Mouse (Mus musculus) heart, postnatal 0 days (tissue): Measurements from ENCODE around the gene Eif3i. TPM values are rescaled to one million over a fixed set of nuclear protein-coding genes. Genes with fewer than 3 reads are reported as not detected.

ENCODE experiments used
- ATAC-seq: fragments of 200-750 bp; cut with Nextera tagmentation; 2 replicates; pipeline ENCODE4 v1.8.0; 2017; ENCODE audit warnings: low read depth, moderate number of reproducible peaks, moderate library complexity; ENCODE audit not compliant: insufficient read depth
- DNase-seq: peaks from one replicate; pipeline ENCODE4 v3.0.0-alpha.2; 2016; ENCODE audit warnings: low spot score
- H3K27ac ChIP-seq: fragments of 300-500 bp; sonication (generic); 2 replicates; pipeline ENCODE4 v1.5.1; 2014; ENCODE audit warnings: low read depth, mild to moderate bottlenecking
- H3K27me3 ChIP-seq: fragments of 300-500 bp; sonication (generic); 2 replicates; pipeline ENCODE4 v1.6.1; 2014; ENCODE audit warnings: low read length, mixed read lengths; ENCODE audit not compliant: control insufficient read depth, insufficient read depth
- H3K36me3 ChIP-seq: fragments of 300-500 bp; sonication (generic); replicated peaks from 2 replicates; pipeline ENCODE4 v1.6.1; 2014; ENCODE audit warnings: low read length, mixed read lengths; ENCODE audit not compliant: control insufficient read depth, insufficient read depth
- H3K4me1 ChIP-seq: fragments of 300-500 bp; sonication (generic); 2 replicates; pipeline ENCODE4 v1.6.1; 2014; ENCODE audit warnings: antibody characterized with exemption; ENCODE audit not compliant: control insufficient read depth, insufficient read depth
- H3K4me2 ChIP-seq: fragments of 300-500 bp; sonication (generic); 2 replicates; pipeline ENCODE4 v1.6.1; 2014; ENCODE audit warnings: low read depth, mild to moderate bottlenecking, low read length, moderate library complexity
- H3K4me3 ChIP-seq: fragments of 300-500 bp; sonication (generic); 2 replicates; pipeline ENCODE4 v1.5.1; 2014; ENCODE audit warnings: low read depth, low read length
- H3K9ac ChIP-seq: fragments of 300-500 bp; sonication (generic); replicated peaks from 2 replicates; pipeline ENCODE4 v1.6.1; 2014; ENCODE audit warnings: low read depth, low read length, mixed read lengths
- H3K9me3 ChIP-seq: fragments of 300-500 bp; sonication (generic); replicated peaks from 2 replicates; pipeline ENCODE4 v1.6.1; 2016; ENCODE audit warnings: low read length; ENCODE audit not compliant: control insufficient read depth
- CTCF ChIP-seq: IDR thresholded peaks from 2 replicates; pipeline ENCODE4 v1.5.1; 2016; ENCODE audit warnings: antibody characterized with exemption, control low read depth, low read depth
- EP300 ChIP-seq: IDR thresholded peaks from 2 replicates; pipeline ENCODE4 v1.6.1; 2016; ENCODE audit warnings: antibody characterized with exemption, low read depth
- WGBS: fragments of 180-500 bp; shearing (Covaris S2); extraction: QIAGEN DNeasy Blood & Tissue Kit; methylation state at CpG from one replicate; pipeline ENCODE4 v1.1.7; 2014; 5-methylcytosine and 5-hydroxymethylcytosine counted together
- polyA plus RNA-seq: library from polyadenylated mRNA; unstranded; fragments of >200 nt; fragmentation: Nextera tagmentation; extraction: Ambion mirVana; gene quantifications from 2 replicates; pipeline ENCODE4 v1.2.1, GENCODE M21; 2015
- total RNA-seq: library from RNA; depleted of rRNA; stranded (reverse); fragments of >200 nt; gene quantifications from 2 replicates; pipeline ENCODE4 v1.2.3, GENCODE M21; 2014; ENCODE audit warnings: low replicate concordance

The Eif3i gene
- total and polyA plus RNA-seq, 2 experiments from 2014 or later = 169 to 408 TPM

GRCm38 (mm10) chr4:129577688-129578087 is 22.8 kb downstream of the Eif3i start:
- Histone ChIP-seq H3K9me3 (no peaks in the 10 kb centered on the region), H3K36me3 (no peaks in the 10 kb centered on the region), H3K4me3 (0 out of 2 replicates have a peak overlapping the region, but pooled peaks have one; percentile 26), H3K27me3 (no peaks in the 10 kb centered on the region), H3K4me2 (peak overlapping the region; percentile 51), H3K9ac (no peak overlapping the region), H3K4me1 (peaks cover 11% of the 10 kb centered on the region; the same call in 1 of the 2 replicates), H3K27ac (peak overlapping the region; percentile 63)
- 69% methylated on average over 7 of the region's 7 CpGs for WGBS
- DNase-seq (no peak), ATAC-seq (no peak)
- no peak for TF ChIP-seq CTCF
- TF ChIP-seq EP300 = no peak

- no peaks in the 10 kb centered on the region for H3K36me3 ChIP-seq
- H3K27me3 ChIP-seq = no peaks in the 10 kb centered on the region
- no peak for TF ChIP-seq EP300
- peak; percentile 45 for TF ChIP-seq CTCF
- peak overlapping the region; percentile 26; the same call in 1 of the 2 replicates for H3K4me3 ChIP-seq
- H3K4me2 ChIP-seq = peak overlapping the region; percentile 51
- H3K9ac ChIP-seq = 0 out of 2 replicates have a peak overlapping the region, but pooled peaks have one; percentile 30
- no peak overlapping the region for H3K27ac ChIP-seq
- DNase-seq (peak; percentile 50), ATAC-seq (peak; percentile 21; the same call in 1 of the 2 replicates)
- H3K4me1 ChIP-seq = peaks cover 13% of the 10 kb centered on the region; the same call in 1 of the 2 replicates
- WGBS = 26% methylated on average over 21 of the region's 21 CpGs
- no peaks in the 10 kb centered on the region for H3K9me3 ChIP-seq
Observed at GRCm38 (mm10) chr4:129576863-129577491, 23.5 kb downstream of the Eif3i start.

GRCm38 (mm10) chr4:129575171-129575844 is 25.1 kb downstream of the Eif3i start:
- Histone ChIP-seq H3K36me3 (no peaks in the 10 kb centered on the region), H3K4me1 (peaks cover 13% of the 10 kb centered on the region; the same call in 1 of the 2 replicates), H3K4me2 (peak overlapping the region; percentile 17; the same call in 1 of the 2 replicates), H3K9me3 (no peaks in the 10 kb centered on the region), H3K27me3 (no peaks in the 10 kb centered on the region), H3K27ac (peak overlapping the region; percentile 36; the same call in 1 of the 2 replicates), H3K4me3 (no peak overlapping the region), H3K9ac (no peak overlapping the region)
- WGBS = 44% methylated on average over 7 of the region's 8 CpGs
- DNase-seq (peak; percentile 52), ATAC-seq (peak; percentile 42; the same call in 1 of the 2 replicates)
- no peak for TF ChIP-seq EP300
- TF ChIP-seq CTCF = no peak

GRCm38 (mm10) chr4:129573430-129573829 is 27.0 kb downstream of the Eif3i start, which contains the start of gene Lck:
Gene Lck (minus strand): TSS chr4:129573641.
- WGBS = 83% methylated on average over 8 of the region's 8 CpGs

GRCm38 (mm10) chr4:129573093-129573370 is 27.4 kb downstream of the Eif3i start:
- DNase-seq (no peak), ATAC-seq (no peak)
- TF ChIP-seq EP300 = no peak
- Histone ChIP-seq H3K4me2 (peak overlapping the region; percentile 38; the same call in 1 of the 2 replicates), H3K9ac (no peak overlapping the region), H3K36me3 (no peaks in the 10 kb centered on the region), H3K27me3 (no peaks in the 10 kb centered on the region), H3K4me3 (no peak overlapping the region), H3K27ac (peak overlapping the region; percentile 40; the same call in 1 of the 2 replicates), H3K4me1 (0 out of 2 replicates have a peak, but pooled peaks cover 6% of the 10 kb centered on the region), H3K9me3 (no peaks in the 10 kb centered on the region)
- 95% methylated on average over 4 of the region's 4 CpGs for WGBS

More at GRCm38 (mm10) chr4:129573430-129573829, 27.0 kb downstream of the Eif3i start, which contains the start of gene Lck:
- Histone ChIP-seq H3K27me3 (no peaks in the 10 kb centered on the region), H3K9me3 (no peaks in the 10 kb centered on the region), H3K27ac (peak within 1 kb of the TSS; percentile 40; the same call in 1 of the 2 replicates), H3K4me3 (no peak within 1 kb of the TSS), H3K4me1 (0 out of 2 replicates have a peak, but pooled peaks cover 6% of the 10 kb centered on the region), H3K9ac (no peak within 1 kb of the TSS), H3K36me3 (no peaks in the 10 kb centered on the region), H3K4me2 (peak within 1 kb of the TSS; percentile 38; the same call in 1 of the 2 replicates)
- no peak for TF ChIP-seq CTCF
- TF ChIP-seq EP300 = no peak
- ATAC-seq (no peak), DNase-seq (no peak)
